Mouse (Mus musculus): ENCODE measurements around the gene Prkcd. TPM values are rescaled to one million over a fixed set of nuclear protein-coding genes. Genes with fewer than 3 reads are reported as not detected.

The Prkcd gene
- polyA plus RNA-seq, 1 experiment from 2014 or later: 20.6 TPM

GRCm38 (mm10) chr14:30618746-30619275, 7.2 kb downstream of the Prkcd start:
- Histone ChIP-seq H3K36me3 (ENCODE audit: control insufficient read depth, insufficient read depth, low read length) (no peaks in the 10 kb centered on the region), H3K9ac (replicated peaks; ENCODE audit: low read depth, low read length) (no peak overlapping the region), H3K27me3 (ENCODE audit: control insufficient read depth, insufficient read depth, low read length) (no peaks in the 10 kb centered on the region), H3K27ac (ENCODE audit: low read depth, low read length) (no peak overlapping the region), H3K9me3 (ENCODE audit: control insufficient read depth, low read length) (no peaks in the 10 kb centered on the region), H3K4me2 (ENCODE audit: low read depth, low read length) (no peak overlapping the region), H3K4me3 (ENCODE audit: low read depth, low read length) (no peak overlapping the region), H3K4me1 (ENCODE audit: control insufficient read depth, insufficient read depth, low read length) (no peaks in the 10 kb centered on the region)
- 91% methylated on average over 2 of the region's 2 CpGs for WGBS
- no peak for ATAC-seq (ENCODE audit: low read depth)

- H3K27ac ChIP-seq (ENCODE audit: low read depth, low read length): no peak overlapping the region
- no peaks in the 10 kb centered on the region for H3K36me3 ChIP-seq (ENCODE audit: control insufficient read depth, insufficient read depth, low read length)
- no peaks in the 10 kb centered on the region for H3K27me3 ChIP-seq (ENCODE audit: control insufficient read depth, insufficient read depth, low read length)
- no peak overlapping the region for H3K4me3 ChIP-seq (ENCODE audit: low read depth, low read length)
- no peaks in the 10 kb centered on the region for H3K9me3 ChIP-seq (ENCODE audit: control insufficient read depth, low read length)
- no peak overlapping the region for H3K9ac ChIP-seq (replicated peaks; ENCODE audit: low read depth, low read length)
- ATAC-seq (ENCODE audit: low read depth): no peak
- 69% methylated on average over 2 of the region's 2 CpGs for WGBS
- H3K4me2 ChIP-seq (ENCODE audit: low read depth, low read length): no peak overlapping the region
- no peaks in the 10 kb centered on the region for H3K4me1 ChIP-seq (ENCODE audit: control insufficient read depth, insufficient read depth, low read length)
Observed at GRCm38 (mm10) chr14:30616751-30617150, 9.3 kb downstream of the Prkcd start.

GRCm38 (mm10) chr14:30612962-30613715, 12.9 kb downstream of the Prkcd start:
- no peak overlapping the region for H3K4me2 ChIP-seq (ENCODE audit: low read depth, low read length)
- no peak overlapping the region for H3K9ac ChIP-seq (replicated peaks; ENCODE audit: low read depth, low read length)
- H3K27me3 ChIP-seq (ENCODE audit: control insufficient read depth, insufficient read depth, low read length): no peaks in the 10 kb centered on the region
- no peaks in the 10 kb centered on the region for H3K4me1 ChIP-seq (ENCODE audit: control insufficient read depth, insufficient read depth, low read length)
- no peaks in the 10 kb centered on the region for H3K36me3 ChIP-seq (ENCODE audit: control insufficient read depth, insufficient read depth, low read length)
- WGBS: 93% methylated on average over 2 of the region's 2 CpGs
- ATAC-seq (ENCODE audit: low read depth): no peak
- H3K27ac ChIP-seq (ENCODE audit: low read depth, low read length): no peak overlapping the region
- no peak overlapping the region for H3K4me3 ChIP-seq (ENCODE audit: low read depth, low read length)
- H3K9me3 ChIP-seq (ENCODE audit: control insufficient read depth, low read length): no peaks in the 10 kb centered on the region

GRCm38 (mm10) chr14:30612523-30612922, 13.5 kb downstream of the Prkcd start:
- Histone ChIP-seq H3K27ac (ENCODE audit: low read depth, low read length) (no peak overlapping the region), H3K4me1 (ENCODE audit: control insufficient read depth, insufficient read depth, low read length) (no peaks in the 10 kb centered on the region), H3K4me3 (ENCODE audit: low read depth, low read length) (no peak overlapping the region), H3K36me3 (ENCODE audit: control insufficient read depth, insufficient read depth, low read length) (no peaks in the 10 kb centered on the region), H3K27me3 (ENCODE audit: control insufficient read depth, insufficient read depth, low read length) (no peaks in the 10 kb centered on the region), H3K9ac (replicated peaks; ENCODE audit: low read depth, low read length) (no peak overlapping the region), H3K9me3 (ENCODE audit: control insufficient read depth, low read length) (no peaks in the 10 kb centered on the region), H3K4me2 (ENCODE audit: low read depth, low read length) (no peak overlapping the region)
- ATAC-seq (ENCODE audit: low read depth): 0 out of 2 replicates have a peak, but pooled peaks have one; percentile 11
- WGBS: 18% methylated on average over 7 of the region's 7 CpGs

- Histone ChIP-seq H3K27ac (ENCODE audit: low read depth, low read length) (no peak overlapping the region), H3K4me1 (ENCODE audit: control insufficient read depth, insufficient read depth, low read length) (no peaks in the 10 kb centered on the region), H3K27me3 (ENCODE audit: control insufficient read depth, insufficient read depth, low read length) (no peaks in the 10 kb centered on the region), H3K4me2 (ENCODE audit: low read depth, low read length) (no peak overlapping the region), H3K9ac (replicated peaks; ENCODE audit: low read depth, low read length) (no peak overlapping the region), H3K36me3 (ENCODE audit: control insufficient read depth, insufficient read depth, low read length) (no peaks in the 10 kb centered on the region), H3K4me3 (ENCODE audit: low read depth, low read length) (no peak overlapping the region), H3K9me3 (ENCODE audit: control insufficient read depth, low read length) (no peaks in the 10 kb centered on the region)
- no peak for ATAC-seq (ENCODE audit: low read depth)
- 91% methylated on average over 3 of the region's 3 CpGs for WGBS
Observed at GRCm38 (mm10) chr14:30610940-30611339, 15.1 kb downstream of the Prkcd start.

GRCm38 (mm10) chr14:30610304-30610703, 15.7 kb downstream of the Prkcd start:
- H3K27me3 ChIP-seq (ENCODE audit: control insufficient read depth, insufficient read depth, low read length): no peaks in the 10 kb centered on the region
- no peak overlapping the region for H3K27ac ChIP-seq (ENCODE audit: low read depth, low read length)
- WGBS: 90% methylated on average over 2 of the region's 2 CpGs

GRCm38 (mm10) chr14:30609499-30609898, 16.5 kb downstream of the Prkcd start:
- H3K9me3 ChIP-seq (ENCODE audit: control insufficient read depth, low read length): no peaks in the 10 kb centered on the region
- no peak overlapping the region for H3K9ac ChIP-seq (replicated peaks; ENCODE audit: low read depth, low read length)
- H3K27ac ChIP-seq (ENCODE audit: low read depth, low read length): no peak overlapping the region
- no peaks in the 10 kb centered on the region for H3K4me1 ChIP-seq (ENCODE audit: control insufficient read depth, insufficient read depth, low read length)
- H3K36me3 ChIP-seq (ENCODE audit: control insufficient read depth, insufficient read depth, low read length): no peaks in the 10 kb centered on the region
- no peak for ATAC-seq (ENCODE audit: low read depth)
- no peak overlapping the region for H3K4me2 ChIP-seq (ENCODE audit: low read depth, low read length)
- no peaks in the 10 kb centered on the region for H3K27me3 ChIP-seq (ENCODE audit: control insufficient read depth, insufficient read depth, low read length)
- 93% methylated on average over 3 of the region's 3 CpGs for WGBS
- no peak overlapping the region for H3K4me3 ChIP-seq (ENCODE audit: low read depth, low read length)

More at GRCm38 (mm10) chr14:30610304-30610703, 15.7 kb downstream of the Prkcd start:
- H3K9me3 ChIP-seq (ENCODE audit: control insufficient read depth, low read length): no peaks in the 10 kb centered on the region
- no peak overlapping the region for H3K4me2 ChIP-seq (ENCODE audit: low read depth, low read length)
- H3K4me1 ChIP-seq (ENCODE audit: control insufficient read depth, insufficient read depth, low read length): no peaks in the 10 kb centered on the region
- no peak overlapping the region for H3K4me3 ChIP-seq (ENCODE audit: low read depth, low read length)
- H3K9ac ChIP-seq (replicated peaks; ENCODE audit: low read depth, low read length): no peak overlapping the region
- ATAC-seq (ENCODE audit: low read depth): no peak
- H3K36me3 ChIP-seq (ENCODE audit: control insufficient read depth, insufficient read depth, low read length): no peaks in the 10 kb centered on the region

GRCm38 (mm10) chr14:30608176-30608575, 17.8 kb downstream of the Prkcd start:
- no peaks in the 10 kb centered on the region for H3K4me1 ChIP-seq (ENCODE audit: control insufficient read depth, insufficient read depth, low read length)
- H3K9ac ChIP-seq (replicated peaks; ENCODE audit: low read depth, low read length): no peak overlapping the region
- H3K4me3 ChIP-seq (ENCODE audit: low read depth, low read length): no peak overlapping the region
- no peaks in the 10 kb centered on the region for H3K9me3 ChIP-seq (ENCODE audit: control insufficient read depth, low read length)
- no peaks in the 10 kb centered on the region for H3K27me3 ChIP-seq (ENCODE audit: control insufficient read depth, insufficient read depth, low read length)
- no peaks in the 10 kb centered on the region for H3K36me3 ChIP-seq (ENCODE audit: control insufficient read depth, insufficient read depth, low read length)
- no peak overlapping the region for H3K4me2 ChIP-seq (ENCODE audit: low read depth, low read length)
- H3K27ac ChIP-seq (ENCODE audit: low read depth, low read length): no peak overlapping the region
- WGBS: 91% methylated on average over 6 of the region's 6 CpGs
- ATAC-seq (ENCODE audit: low read depth): no peak

GRCm38 (mm10) chr14:30607696-30608095, 18.3 kb downstream of the Prkcd start:
- H3K4me1 ChIP-seq (ENCODE audit: control insufficient read depth, insufficient read depth, low read length): no peaks in the 10 kb centered on the region
- no peak overlapping the region for H3K4me3 ChIP-seq (ENCODE audit: low read depth, low read length)
- H3K9me3 ChIP-seq (ENCODE audit: control insufficient read depth, low read length): no peaks in the 10 kb centered on the region
- no peak overlapping the region for H3K27ac ChIP-seq (ENCODE audit: low read depth, low read length)
- WGBS: 92% methylated on average over 4 of the region's 4 CpGs
- ATAC-seq (ENCODE audit: low read depth): no peak
- H3K9ac ChIP-seq (replicated peaks; ENCODE audit: low read depth, low read length): no peak overlapping the region
- H3K36me3 ChIP-seq (ENCODE audit: control insufficient read depth, insufficient read depth, low read length): no peaks in the 10 kb centered on the region
- H3K4me2 ChIP-seq (ENCODE audit: low read depth, low read length): no peak overlapping the region
- H3K27me3 ChIP-seq (ENCODE audit: control insufficient read depth, insufficient read depth, low read length): no peaks in the 10 kb centered on the region
